Mouse (Mus musculus) E14TG2a.4 (cell line): Measurements from ENCODE around the gene Serinc5.

Experiments
- H3K27me3 ChIP-seq: 2 replicates; pipeline ENCODE4 v1.6.1; 2014; ENCODE audit warnings: low read length, control low read depth; ENCODE audit not compliant: insufficient read depth
- H3K36me3 ChIP-seq: 2 replicates; pipeline ENCODE4 v1.6.1; 2014; ENCODE audit warnings: low read length, control low read depth; ENCODE audit not compliant: insufficient read depth
- H3K4me1 ChIP-seq: replicated peaks from 2 replicates; pipeline ENCODE4 v1.6.1; 2014; ENCODE audit warnings: low read depth, low read length, control low read depth
- H3K4me3 ChIP-seq: replicated peaks from 2 replicates; pipeline ENCODE4 v1.5.1; 2014; ENCODE audit warnings: mild to moderate bottlenecking, low read length
- H3K9me3 ChIP-seq: 2 replicates; pipeline ENCODE4 v1.6.1; 2014; ENCODE audit warnings: low read length, control low read depth
- CTCF ChIP-seq: conservative IDR thresholded peaks from 2 replicates; pipeline ENCODE4 v1.5.1; 2014; ENCODE audit warnings: low read length
- NANOG ChIP-seq: IDR thresholded peaks from 2 replicates; pipeline ENCODE4 v1.6.1; 2014; ENCODE audit warnings: borderline replicate concordance, low read length, mixed read lengths
- POU5F1 ChIP-seq: IDR thresholded peaks from 2 replicates; pipeline ENCODE4 v1.6.1; 2014; ENCODE audit warnings: low read length, borderline replicate concordance

The Serinc5 gene

GRCm38 (mm10) chr13:92729811-92730210 lies 118.9 kb downstream of the Serinc5 start:
- H3K9me3 ChIP-seq = no peaks in the 10 kb centered on the region
- H3K27me3 ChIP-seq = peaks cover 15% of the 10 kb centered on the region
- no peaks in the 10 kb centered on the region for H3K36me3 ChIP-seq
- TF ChIP-seq POU5F1 (no peak), CTCF (no peak), NANOG (no peak)
- H3K4me1 ChIP-seq = peaks cover 6% of the 10 kb centered on the region; the same call in 1 of the 2 replicates
- H3K4me3 ChIP-seq = no peak overlapping the region

- no peaks in the 10 kb centered on the region for H3K9me3 ChIP-seq
- H3K27me3 ChIP-seq = peaks cover 15% of the 10 kb centered on the region
- no peak overlapping the region for H3K4me3 ChIP-seq
- peaks cover 6% of the 10 kb centered on the region; the same call in 1 of the 2 replicates for H3K4me1 ChIP-seq
- TF ChIP-seq CTCF = no peak
- no peak for TF ChIP-seq NANOG
- TF ChIP-seq POU5F1 = no peak
- H3K36me3 ChIP-seq = no peaks in the 10 kb centered on the region
Observed at GRCm38 (mm10) chr13:92731811-92732210, 120.9 kb downstream of the Serinc5 start.

GRCm38 (mm10) chr13:92732836-92733235 lies 121.9 kb downstream of the Serinc5 start:
- H3K9me3 ChIP-seq = no peaks in the 10 kb centered on the region
- peaks cover 19% of the 10 kb centered on the region for H3K27me3 ChIP-seq
- no peak overlapping the region for H3K4me3 ChIP-seq
- H3K36me3 ChIP-seq = no peaks in the 10 kb centered on the region
- H3K4me1 ChIP-seq = peaks cover 6% of the 10 kb centered on the region; the same call in 1 of the 2 replicates
- TF ChIP-seq CTCF = no peak
- no peak for TF ChIP-seq NANOG
- TF ChIP-seq POU5F1 = no peak

- H3K4me1 ChIP-seq = peaks cover 6% of the 10 kb centered on the region; the same call in 1 of the 2 replicates
- H3K4me3 ChIP-seq = no peak overlapping the region
- no peaks in the 10 kb centered on the region for H3K36me3 ChIP-seq
- H3K27me3 ChIP-seq = peaks cover 19% of the 10 kb centered on the region
- peak; percentile 87 for TF ChIP-seq CTCF
- TF ChIP-seq NANOG = no peak
- no peak for TF ChIP-seq POU5F1
- H3K9me3 ChIP-seq = no peaks in the 10 kb centered on the region
Observed at GRCm38 (mm10) chr13:92733252-92733651, 122.4 kb downstream of the Serinc5 start.

GRCm38 (mm10) chr13:92733741-92734140 lies 122.8 kb downstream of the Serinc5 start:
- peaks cover 6% of the 10 kb centered on the region; the same call in 1 of the 2 replicates for H3K4me1 ChIP-seq
- no peaks in the 10 kb centered on the region for H3K36me3 ChIP-seq
- TF ChIP-seq POU5F1 = no peak
- TF ChIP-seq CTCF = no peak
- no peak for TF ChIP-seq NANOG
- no peaks in the 10 kb centered on the region for H3K9me3 ChIP-seq
- peaks cover 19% of the 10 kb centered on the region for H3K27me3 ChIP-seq
- H3K4me3 ChIP-seq = no peak overlapping the region

GRCm38 (mm10) chr13:92735693-92736092 lies 124.8 kb downstream of the Serinc5 start:
- H3K4me1 ChIP-seq = peaks cover 6% of the 10 kb centered on the region; the same call in 1 of the 2 replicates
- no peaks in the 10 kb centered on the region for H3K9me3 ChIP-seq
- H3K36me3 ChIP-seq = no peaks in the 10 kb centered on the region
- TF ChIP-seq POU5F1 (no peak), NANOG (no peak), CTCF (no peak)
- H3K4me3 ChIP-seq = no peak overlapping the region
- peaks cover 19% of the 10 kb centered on the region for H3K27me3 ChIP-seq

GRCm38 (mm10) chr13:92736516-92737300 lies 125.8 kb downstream of the Serinc5 start:
- no peak overlapping the region for H3K4me3 ChIP-seq
- H3K36me3 ChIP-seq = no peaks in the 10 kb centered on the region
- TF ChIP-seq CTCF (no peak), POU5F1 (no peak), NANOG (no peak)
- H3K4me1 ChIP-seq = peaks cover 6% of the 10 kb centered on the region; the same call in 1 of the 2 replicates
- H3K9me3 ChIP-seq = no peaks in the 10 kb centered on the region
- H3K27me3 ChIP-seq = peaks cover 19% of the 10 kb centered on the region

GRCm38 (mm10) chr13:92738821-92739220 lies 127.9 kb downstream of the Serinc5 start:
- Histone ChIP-seq H3K4me3 (no peak overlapping the region), H3K9me3 (no peaks in the 10 kb centered on the region), H3K4me1 (no peaks in the 10 kb centered on the region), H3K36me3 (no peaks in the 10 kb centered on the region), H3K27me3 (peaks cover 8% of the 10 kb centered on the region)
- TF ChIP-seq CTCF = no peak
- TF ChIP-seq NANOG = no peak
- TF ChIP-seq POU5F1 = no peak

GRCm38 (mm10) chr13:92739858-92740257 lies 129.0 kb downstream of the Serinc5 start:
- TF ChIP-seq CTCF (no peak; the same call in 1 of the 2 replicates), NANOG (no peak), POU5F1 (no peak)
- no peaks in the 10 kb centered on the region for H3K36me3 ChIP-seq
- H3K9me3 ChIP-seq = no peaks in the 10 kb centered on the region
- H3K4me3 ChIP-seq = no peak overlapping the region
- H3K27me3 ChIP-seq = 0 out of 2 replicates have a peak, but pooled peaks cover 4% of the 10 kb centered on the region
- no peaks in the 10 kb centered on the region for H3K4me1 ChIP-seq
